Mouse (Mus musculus) testis, postnatal 10 days (tissue): ENCODE measurements at regions not wholly inside any gene's neighbourhood (a gene's known extent, or its start where the extent isn't known, plus 50 kb on each side); places are given as distances from the start of the nearest gene placed in this dataset.

Experiments used
- DNase-seq: peaks from one replicate; pipeline ENCODE4 v3.0.0; 2021; ENCODE audit warnings: low spot score

DNA sequence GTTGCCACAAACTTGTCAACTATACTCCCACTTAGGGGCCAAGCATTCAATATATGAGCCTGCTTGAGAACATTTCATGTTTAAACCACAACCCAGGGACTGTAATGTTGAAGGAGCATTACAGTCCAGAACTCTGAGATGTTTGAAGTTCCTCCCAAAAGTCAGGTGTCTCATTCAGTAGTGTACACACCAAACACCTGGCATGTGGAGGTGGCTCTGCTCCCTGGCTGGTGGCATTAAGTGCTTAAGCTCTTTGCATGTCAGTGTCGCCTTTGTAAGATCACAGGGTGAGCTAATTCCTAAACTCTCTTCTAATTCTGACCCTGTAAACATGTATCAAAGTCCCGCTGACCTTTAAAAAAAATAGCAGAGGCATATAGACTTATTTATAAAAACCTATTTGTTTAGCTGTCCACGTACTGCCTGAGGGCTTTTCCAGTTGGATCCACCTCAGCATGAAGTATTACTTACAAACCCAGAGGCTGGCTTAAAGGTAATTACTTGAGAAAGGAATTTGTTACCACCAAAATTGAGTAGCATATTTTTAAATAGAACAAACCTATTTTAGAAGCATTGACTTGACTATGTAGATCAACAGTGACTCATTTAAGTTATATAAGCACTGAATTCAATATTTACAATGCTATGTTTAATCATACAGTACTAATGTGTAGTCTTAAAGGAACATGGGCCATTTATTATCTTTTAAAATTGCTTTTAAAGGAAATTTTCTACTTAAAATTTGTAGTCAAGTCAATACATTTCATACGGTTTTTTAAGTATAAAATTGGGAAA lies 276.3 kb upstream of the Fermt1 start:
- no peak for DNase-seq

DNA sequence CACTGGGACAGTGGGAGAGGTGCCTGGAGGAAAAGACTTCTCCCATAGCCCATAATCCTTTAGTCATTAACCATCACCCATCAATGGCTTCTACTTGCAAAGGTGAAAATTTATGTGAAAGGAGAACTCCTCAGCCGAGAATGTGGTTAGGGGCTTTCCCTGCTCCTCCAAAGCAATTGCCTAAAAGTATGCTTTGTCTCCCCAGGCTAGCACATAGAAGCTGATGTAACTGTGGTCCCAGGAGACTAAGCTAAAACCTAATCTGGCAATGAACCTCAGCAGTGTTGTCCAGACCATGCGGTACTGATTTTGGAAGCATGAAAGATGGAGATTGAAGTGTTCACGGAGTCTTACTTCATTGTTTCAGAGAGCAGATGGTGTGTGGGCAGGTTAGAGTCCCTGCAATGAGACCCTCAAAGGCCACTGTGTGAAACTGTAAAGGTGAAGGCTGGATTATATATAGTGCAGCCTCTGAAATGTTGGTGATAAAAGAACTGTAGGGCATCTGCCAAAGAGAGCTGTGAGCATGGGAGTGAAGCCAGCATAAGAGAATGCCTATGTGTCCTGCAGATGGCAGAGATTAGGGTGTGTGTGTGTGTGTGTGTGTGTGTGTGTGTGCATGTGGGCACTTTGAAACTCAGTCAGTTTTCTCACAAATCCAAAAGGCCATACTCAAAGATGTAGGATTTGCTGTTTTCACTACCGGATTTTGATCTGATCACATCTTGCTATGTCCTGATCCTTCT lies 289.6 kb upstream of the Fermt1 start:
- DNase-seq = no peak

DNA sequence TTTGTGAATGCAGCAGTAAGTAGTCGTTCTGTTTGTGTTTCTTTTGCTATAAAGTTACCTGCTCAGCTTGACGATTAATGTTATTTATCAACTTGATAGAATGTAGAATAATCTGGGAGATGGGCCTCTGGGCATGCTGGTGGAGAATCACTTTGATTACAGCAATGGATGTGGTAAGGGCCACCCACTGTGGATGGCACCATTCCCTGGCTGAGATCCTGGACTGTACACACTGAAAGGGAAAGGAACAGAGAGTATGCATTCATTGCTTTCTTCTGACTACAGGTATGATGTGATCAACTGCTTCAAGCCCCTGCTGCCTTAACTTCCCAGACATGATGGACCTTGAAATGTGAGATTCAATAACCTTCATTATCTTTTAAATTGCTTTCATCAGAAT lies 299.8 kb upstream of the Bmp2 start:
- DNase-seq = no peak

DNA sequence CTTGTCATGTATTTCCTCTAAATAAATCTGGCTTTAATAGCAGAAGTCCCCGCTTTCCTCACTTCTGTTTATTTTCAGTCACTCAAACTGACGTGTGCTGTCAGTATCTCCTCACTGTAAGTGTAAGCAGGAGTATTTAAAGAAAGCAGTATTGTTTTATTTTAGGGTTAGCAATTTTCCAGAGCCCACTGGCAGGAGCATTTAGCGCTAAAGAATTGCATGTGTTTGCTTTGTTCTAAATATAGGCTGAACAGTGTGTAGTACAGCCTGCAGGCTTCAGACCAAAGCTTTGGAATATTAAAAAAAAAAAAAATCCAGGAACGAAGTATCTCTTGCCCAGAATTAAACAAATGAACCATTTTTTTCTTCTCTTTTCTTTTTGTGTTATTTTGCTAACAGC lies 277.5 kb upstream of the Bmp2 start:
- no peak for DNase-seq

DNA sequence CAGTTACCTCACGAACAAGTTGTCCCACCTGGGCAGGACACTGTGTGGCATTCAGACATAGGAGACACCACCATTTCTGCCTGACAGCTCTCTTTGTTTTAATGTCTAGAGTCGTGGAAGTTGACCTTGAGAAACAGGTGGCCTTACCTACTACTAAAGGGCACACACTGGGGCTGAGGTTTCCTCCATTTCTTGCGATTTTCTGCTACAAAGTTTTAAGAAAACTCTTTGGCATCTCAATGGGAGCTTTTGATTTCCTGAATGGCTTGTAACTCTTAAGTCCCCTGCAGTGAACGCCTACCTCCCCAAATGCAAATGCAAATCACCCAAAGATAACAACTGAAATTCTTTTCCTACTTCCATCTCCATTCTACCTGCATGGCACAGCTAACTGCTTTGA lies 273.4 kb upstream of the Bmp2 start:
- DNase-seq = no peak

DNA sequence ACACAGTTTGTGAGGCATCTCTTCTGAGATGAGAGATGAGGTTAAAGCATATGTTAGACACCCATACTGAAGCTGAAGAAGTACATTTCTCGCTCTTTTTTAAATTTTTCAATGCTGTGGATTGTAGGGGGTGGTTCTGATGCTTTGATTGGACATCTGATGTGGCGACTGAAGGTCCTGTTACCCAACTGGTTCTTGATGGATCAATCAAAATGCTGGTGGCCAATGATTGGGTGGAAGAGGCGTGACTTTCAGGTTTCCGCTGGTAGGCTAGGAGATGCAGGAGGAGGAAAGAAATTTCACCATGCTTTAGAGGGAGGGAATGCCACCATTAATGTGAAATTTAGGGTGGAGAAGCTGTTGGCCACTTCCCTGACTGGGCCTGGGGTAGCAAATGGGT lies 272.7 kb upstream of the Bmp2 start:
- DNase-seq = no peak

DNA sequence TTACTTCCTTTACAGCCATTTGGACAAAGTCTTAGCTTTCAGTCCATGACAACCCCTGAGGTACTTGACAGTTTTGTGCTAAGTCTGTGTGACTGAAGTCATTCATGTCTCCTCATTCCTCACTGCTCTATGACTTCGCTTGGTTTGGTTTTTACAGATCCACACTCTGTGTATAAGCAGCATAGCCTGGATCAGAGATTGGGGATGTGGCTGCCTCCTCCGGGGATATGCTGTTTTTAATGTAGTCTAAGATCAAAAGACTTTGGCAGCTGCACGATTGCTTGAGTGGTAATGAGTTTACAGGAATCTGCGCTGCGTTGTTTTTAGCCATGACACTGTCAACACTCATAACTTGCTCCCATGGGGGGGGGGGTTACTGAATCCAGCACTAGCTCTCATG lies 269.3 kb upstream of the Bmp2 start:
- no peak for DNase-seq

DNA sequence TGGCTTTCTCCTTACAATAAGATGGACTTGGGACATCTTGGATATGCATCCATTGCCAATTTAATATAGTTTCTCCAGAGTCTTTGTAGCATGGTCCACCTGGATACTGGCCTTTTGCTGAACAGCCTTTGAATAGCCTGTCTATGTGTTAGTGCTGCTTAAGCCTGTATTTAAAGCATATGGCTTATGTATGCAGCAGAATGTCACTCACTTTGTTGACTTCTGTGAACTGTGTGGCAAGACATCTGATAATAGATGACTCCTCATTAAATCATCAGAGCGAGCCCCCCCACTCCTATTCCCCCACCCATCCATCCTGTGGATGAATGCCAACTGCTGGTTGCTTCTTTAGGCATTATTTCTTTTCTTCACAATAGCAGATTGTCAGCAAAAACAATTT lies 268.2 kb upstream of the Bmp2 start:
- DNase-seq = no peak

DNA sequence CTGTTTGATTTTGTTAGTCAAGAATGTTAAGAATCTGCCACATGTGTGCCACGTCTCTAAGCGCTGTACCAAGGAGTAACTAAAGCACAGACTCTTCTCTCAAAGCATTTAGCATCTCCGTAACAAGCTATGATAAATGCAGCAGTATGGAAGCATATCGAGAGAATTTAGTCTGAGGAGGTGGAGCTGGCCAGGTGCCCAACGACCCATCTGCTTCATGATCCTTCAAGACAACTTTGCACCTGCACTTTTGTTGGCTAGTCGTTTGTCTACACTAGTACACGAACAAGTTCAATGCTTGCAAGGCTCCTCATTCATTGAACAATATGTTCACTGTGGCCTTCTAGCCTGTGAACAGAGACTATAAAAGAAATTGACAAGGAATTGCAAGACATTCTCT lies 257.8 kb upstream of the Bmp2 start:
- no peak for DNase-seq

DNA sequence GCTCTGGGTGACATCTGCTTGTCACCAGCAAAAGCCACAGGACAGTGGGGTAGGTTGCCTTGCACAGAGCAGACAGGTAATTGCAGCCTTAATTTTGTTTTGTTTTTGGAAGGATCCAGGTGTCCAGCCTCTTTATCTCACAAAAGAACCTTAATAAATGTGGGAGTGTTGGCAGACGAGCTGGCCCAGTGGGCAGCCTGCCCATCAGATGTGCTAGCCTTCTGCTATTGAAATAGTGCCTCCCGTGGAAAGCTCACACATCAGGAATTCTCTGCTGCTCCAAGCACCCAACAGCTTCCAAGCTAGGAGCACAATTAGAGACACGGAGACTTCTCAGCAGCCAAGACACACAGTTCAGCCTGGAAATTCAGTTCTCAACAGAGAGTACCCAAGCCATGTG lies 246.0 kb upstream of the Bmp2 start:
- DNase-seq = peak; percentile 55

DNA sequence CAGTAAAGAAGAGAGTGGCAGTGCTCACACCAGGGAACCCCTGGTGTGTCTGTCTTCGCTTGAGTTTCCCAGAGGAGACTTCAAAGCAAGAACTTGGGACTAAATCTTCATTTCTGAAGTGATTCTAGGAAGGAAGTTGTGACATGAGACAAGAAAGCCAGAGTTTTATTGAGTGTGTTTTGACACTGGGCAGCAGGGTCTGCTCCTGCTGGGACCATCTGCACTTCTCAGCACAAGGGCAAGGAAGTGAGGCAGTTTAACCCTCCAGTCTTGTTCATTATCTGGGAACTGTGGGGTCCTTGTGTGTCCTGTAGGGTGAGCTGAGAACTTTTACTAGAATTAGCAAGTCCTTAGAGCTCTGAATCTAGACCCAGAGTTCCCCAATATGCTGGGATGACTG lies 241.0 kb upstream of the Bmp2 start:
- DNase-seq = no peak

DNA sequence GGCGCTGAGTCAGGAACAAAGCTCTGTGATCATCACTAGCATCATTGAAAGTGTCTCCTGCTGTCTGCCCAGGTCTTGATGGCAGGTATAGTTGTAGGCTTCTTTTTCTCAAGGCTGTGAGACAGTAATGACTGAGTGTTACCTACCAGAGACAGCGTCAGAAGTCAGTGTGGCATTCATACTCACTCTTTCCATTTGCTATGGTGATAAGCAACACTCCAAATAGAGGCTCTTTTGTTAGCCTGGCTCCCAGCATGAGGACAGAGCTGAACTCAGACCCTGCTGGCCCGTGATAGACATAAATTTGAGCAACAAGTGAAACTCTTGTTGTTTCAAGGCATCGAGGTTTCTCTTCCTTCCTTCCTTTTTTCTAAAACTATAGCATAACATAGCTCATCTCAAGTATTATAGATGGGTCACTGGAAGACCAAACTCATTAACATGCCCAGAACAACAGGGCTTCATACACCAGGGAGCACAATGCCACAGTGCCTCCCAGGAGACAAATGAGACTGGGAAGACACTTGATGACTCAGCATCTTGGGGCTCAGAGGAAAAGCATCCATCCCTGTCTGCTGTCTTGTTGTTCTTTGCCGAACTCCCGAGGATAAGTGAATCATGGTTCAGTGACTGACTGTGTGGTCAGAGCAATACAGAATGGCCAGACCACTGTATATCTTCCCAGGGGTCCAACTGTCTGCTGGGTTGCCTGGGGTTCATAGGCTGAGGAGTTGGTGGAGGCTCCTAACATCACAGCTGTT lies 225.5 kb upstream of the Bmp2 start:
- DNase-seq = no peak

DNA sequence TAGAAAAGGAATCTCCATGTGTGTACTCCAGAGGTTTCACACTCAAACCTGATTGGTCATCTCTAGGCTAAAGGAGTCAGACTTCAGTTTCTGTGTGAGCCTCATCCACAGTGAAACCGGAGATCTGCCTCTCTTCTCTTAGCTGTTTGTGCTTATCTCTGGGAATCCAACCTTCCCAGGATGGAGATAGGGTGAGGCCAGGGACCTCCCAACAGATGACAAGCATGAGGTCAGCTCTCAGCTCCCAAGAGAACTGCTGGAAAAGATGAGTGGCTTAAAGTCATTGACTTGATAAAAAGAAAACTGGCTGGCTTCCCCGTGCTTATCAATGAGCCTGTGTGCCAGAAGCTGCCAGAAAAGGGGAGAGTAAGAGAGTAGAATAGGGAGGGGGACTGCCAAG lies 224.3 kb upstream of the Bmp2 start:
- no peak for DNase-seq

DNA sequence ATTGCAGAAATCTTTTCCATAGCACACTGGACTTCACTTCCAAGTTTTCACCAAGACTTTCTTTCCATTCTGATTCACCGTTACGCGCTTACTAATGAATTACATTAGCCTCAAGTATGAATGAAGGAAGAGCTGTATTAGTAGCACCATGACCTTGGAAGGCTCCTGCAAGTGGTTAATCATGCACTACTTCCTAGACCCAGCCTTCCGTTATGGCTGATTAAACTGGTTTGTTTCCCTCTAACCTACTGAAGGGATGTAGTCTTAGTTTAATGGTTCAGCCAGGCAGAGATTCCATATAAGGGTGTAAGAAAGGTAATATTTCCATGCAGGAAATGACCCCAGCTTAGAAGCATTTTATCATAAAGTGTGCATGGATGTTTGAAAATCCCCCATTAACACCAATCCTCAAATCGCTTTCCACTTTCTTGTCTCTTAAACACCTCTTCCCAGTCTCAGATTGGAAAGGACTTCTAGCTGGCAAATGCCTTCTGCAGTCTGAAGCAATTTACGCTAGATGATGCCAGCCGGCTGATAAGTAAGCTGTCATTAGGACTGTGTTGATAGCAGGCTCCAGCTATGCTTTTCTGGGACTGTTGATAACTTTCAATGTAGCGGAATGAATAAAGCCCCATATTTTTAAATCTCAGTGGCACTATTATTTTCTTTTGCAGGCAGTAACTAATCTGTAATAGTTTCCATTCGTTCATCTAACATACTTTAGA lies 215.6 kb upstream of the Bmp2 start:
- no peak for DNase-seq

DNA sequence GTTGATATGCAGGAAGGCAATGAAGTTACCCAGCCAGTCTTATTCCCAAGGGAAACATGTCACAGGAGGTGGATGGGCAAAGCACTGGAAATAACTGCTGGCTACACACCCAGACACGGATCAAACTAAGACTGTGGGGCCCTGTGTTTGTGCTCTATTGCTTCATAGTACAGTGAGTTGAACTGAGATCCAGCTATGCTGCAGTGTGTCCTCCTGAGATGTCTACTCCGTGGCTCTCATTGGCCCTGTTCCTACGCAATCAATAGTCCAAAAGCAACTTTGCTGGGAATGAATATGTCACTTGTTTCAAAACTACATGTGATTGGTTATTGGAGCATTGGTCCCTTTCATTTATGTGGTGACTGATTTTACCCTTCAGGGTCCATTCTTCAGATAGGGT lies 213.8 kb upstream of the Bmp2 start:
- DNase-seq = no peak

DNA sequence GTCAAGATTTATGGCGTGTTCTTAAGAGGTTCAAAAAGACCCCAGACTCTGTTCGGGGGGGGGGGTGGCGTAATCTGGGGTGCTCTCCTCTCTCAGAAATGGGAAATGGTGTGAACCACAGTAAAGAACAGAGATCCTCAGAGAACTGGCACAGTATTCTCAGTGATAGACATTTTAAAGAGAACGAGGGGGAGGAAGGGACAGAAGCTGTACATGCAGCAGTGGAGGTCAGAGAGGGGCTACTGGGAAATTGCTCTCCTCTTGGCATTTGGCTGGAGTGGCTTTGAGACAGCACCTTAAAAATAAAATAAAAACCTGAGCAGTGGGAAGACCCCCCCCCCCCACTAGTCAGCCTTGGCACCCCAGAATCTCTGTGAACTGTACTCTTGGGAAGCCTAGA lies 210.6 kb upstream of the Bmp2 start:
- no peak for DNase-seq

DNA sequence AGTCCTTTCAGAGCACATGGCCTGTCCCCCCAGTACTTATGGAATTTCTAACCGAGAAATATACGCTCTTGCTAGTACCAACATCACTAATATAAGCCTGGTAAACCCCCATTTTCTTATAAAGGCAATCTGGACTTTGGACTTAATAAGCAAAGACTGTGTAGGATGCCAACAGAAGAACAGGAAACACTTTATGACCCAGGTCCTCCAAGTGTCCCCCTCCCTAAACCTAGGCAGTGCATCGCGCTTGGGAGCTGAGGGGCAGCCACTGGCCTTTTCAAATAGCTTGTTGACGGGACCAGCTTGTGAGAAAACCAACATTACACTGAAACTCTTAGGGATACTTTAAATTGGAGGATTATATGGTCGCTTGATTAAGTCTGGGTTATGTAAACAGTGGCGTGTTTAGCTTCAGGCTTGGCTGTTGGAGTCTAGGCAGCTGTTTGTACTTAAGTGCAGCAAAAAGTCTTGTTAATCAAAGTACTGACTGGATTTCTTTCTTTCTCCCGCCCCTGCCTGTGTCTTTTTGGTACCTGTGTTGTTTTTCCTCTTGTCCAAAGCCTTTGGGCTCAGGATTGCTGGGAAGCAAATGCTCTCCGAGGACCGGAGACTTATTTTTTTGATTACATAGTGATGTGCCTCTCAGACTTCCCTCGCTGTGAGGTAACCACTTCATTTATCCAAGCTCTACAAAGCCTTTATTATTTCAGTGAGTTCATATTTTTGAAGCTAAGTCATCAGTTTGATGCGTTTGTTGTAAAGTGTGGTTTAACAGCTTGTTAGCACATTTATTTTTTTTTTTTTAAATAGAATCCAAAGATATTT lies 205.8 kb upstream of the Bmp2 start:
- no peak for DNase-seq

DNA sequence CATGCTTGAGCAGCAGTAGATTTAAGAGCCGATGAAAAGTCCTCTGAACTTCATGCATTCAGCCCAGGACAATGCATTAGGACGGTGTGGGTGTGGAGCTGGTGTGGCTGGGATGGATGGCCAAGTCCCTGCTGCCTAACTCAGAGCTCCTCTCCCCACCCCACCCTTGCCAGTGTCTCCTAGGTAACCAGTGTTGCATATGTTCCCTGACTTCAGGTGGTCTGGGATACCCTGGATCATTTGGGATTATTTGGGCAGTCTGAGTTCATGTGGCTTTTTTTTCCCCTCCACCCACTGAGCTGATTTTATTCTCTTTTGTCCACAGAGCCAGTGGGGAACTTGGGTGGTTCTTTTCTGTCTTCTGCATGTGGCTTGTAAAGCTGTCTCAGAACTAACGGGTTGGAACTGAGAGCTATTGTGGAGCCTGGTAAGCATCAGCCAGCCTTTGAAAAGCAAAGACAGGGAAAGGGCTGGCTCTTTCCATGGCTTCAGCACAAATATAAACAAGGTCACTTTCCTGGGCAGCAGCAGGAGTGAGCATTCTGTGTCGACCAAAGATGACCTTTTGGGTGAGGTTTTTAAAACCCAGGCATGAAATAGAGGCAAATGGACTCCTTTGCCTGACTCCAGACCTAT lies 205.1 kb upstream of the Bmp2 start:
- DNase-seq = no peak

DNA sequence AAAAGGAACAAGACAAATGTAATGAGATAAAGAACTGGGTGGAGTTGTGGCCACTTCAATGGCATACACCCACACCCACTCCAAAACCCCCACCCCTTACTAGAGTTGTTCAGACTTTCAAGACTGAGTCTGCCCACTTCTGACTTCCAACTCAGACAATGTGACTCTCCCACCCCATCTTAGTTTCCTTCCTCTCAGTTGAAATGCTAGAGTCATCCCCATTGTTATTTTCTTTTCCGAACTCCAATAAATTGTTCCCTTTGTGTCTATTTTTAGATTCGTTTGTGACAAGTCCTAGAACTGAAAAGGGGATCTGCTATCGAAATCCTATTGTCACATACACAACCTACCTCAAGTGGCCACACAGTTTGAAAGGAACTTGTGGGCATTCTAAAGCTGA lies 200.7 kb upstream of the Bmp2 start:
- DNase-seq = no peak

DNA sequence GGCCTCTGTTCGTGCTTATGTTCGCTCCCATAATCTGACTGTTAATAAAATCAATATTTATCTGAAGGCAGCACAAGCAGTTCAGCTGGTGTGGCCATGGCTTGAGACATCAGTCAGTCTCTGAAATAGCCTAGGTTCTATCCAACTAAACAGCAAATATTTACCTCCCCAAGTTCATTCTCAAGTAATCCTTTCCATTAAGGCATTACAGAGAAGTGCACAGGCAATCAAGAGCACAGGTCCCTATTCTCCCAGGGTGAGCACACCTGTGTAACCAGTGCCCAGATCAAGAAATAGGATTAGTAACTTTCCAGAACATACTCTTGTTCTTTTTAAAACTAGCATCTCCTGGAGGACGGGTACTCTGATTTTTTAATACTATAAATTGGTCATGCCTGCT lies 199.2 kb upstream of the Bmp2 start:
- DNase-seq = no peak
